Comparison of ENCODE assay signal across 13 mouse cellular contexts in the genomic region with DNA sequence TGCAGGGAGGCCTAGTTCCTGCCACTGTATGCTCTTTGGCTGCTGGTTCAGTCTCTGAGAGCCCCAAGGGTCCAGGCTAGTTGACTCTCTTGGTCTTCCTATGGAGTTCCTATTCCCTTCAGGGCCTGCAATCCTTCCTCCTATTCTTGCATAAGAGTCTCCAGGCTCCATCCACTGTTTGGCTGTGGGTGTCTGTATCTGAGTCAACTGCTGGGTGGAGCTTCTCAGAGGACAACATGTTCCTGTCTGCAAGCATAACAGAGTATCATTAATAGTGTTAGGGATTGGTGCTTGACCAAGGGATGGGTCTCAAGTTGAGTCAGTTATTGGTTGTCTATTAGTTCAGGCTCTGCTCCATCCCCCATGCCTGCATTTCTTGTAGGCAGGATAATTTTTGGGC. TPM values are rescaled to one million over a fixed set of nuclear protein-coding genes. Genes with fewer than 3 reads are reported as not detected.
"Had no signal": no experiment of that assay in that cellular context is flagged by ENCODE, and none has a peak within 500 bp of the region (broad histone marks: within the 10 kb centered on the region; RNA-seq: fewer than 3 reads in every experiment).

No protein-coding gene starts in this region.

RNA-seq across cellular contexts. Expression of gene Fate1, which starts 4.9 kb away (rescaled TPM):
- total RNA-seq: heart, postnatal 14 days; heart, postnatal 25 days; heart, postnatal 36 days; heart, postnatal 4 days; hematopoietic stem cell, adult 5-6 weeks; hindbrain, postnatal 0 days; layer of hippocampus, adult 18-20 months; layer of hippocampus, adult 2 months; layer of hippocampus, postnatal 10 days; layer of hippocampus, postnatal 14 days; layer of hippocampus, postnatal 25 days; layer of hippocampus, postnatal 36 days; left cerebral cortex, adult 2 months had no signal

RNA-seq across cellular contexts. Expression of gene Cnga2, which starts 14.0 kb away (rescaled TPM):
- total RNA-seq: heart, postnatal 25 days; heart, postnatal 36 days; hematopoietic stem cell, adult 5-6 weeks; layer of hippocampus, postnatal 25 days; layer of hippocampus, postnatal 36 days had no signal

RNA-seq across cellular contexts. Expression of gene Prrg3, which starts 15.3 kb away (rescaled TPM):
- total RNA-seq: hematopoietic stem cell, adult 5-6 weeks had no signal

RNA-seq across cellular contexts. Expression of gene Gm1141, which starts 56.9 kb away (rescaled TPM):
- total RNA-seq: heart, postnatal 14 days; heart, postnatal 25 days; heart, postnatal 36 days; hematopoietic stem cell, adult 5-6 weeks had no signal
